Mouse (Mus musculus): Measurements from ENCODE around the gene Maz. TPM values are rescaled to one million over a fixed set of nuclear protein-coding genes. Genes with fewer than 3 reads are reported as not detected.

The Maz gene
- polyA plus RNA-seq, 1 experiment = 350 TPM

DNA sequence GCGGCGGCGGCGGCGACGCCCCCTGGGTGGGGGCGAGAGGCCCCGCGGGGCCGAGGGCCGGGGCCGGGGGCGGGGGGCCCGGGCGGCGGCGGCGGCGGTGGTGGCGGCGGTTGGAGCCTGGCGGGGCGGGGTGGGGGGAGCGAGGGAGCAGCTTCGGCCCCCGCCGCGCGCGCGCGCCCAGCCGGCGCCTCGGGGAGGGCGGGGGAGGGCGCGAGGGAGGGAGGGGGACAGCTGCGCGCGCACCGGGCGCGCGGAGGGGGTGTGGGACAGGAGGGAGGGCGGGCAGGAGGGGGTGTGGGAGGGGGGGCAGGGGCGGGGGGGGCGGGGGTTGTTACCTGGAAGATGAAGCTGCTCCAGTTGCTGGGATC, 237 bp downstream of the Maz start:
- no peak for DNase-seq (ENCODE audit: low read depth)
- TF ChIP-seq CTCF (IDR thresholded peaks at IDR 0.05; ENCODE audit: borderline replicate concordance, extremely low read depth, insufficient read depth, insufficient read length) (no peak), POLR2A (IDR thresholded peaks at IDR 0.05; ENCODE audit: borderline replicate concordance, extremely low read depth, insufficient read depth, insufficient read length, poor library complexity, severe bottlenecking) (0 out of 2 replicates have a peak, but pooled peaks have one; percentile 27)

DNA sequence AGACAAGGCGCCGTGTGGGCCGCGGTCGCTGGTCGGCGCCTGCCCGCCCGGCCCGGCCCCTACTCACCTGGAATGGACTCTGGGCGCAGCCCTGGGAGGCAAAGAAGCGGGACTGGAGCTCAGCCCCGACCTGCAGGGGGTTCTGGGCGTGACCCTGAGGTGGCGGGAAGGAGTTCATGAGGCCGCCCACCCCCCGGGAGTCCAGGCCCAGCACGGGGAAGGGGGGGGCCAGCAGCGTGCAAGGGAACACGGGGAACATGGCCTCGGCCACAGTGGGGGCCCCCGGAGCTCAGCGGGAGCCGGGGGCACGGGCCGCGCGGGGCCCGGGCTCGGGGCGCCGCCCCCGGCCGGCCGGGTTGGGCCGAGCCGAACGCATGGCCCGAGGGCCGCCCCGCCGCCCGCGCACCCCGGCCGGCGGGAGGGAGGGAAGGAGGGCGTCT, 656 bp downstream of the Maz start:
- no peak for TF ChIP-seq CTCF (IDR thresholded peaks at IDR 0.05; ENCODE audit: borderline replicate concordance, extremely low read depth, insufficient read depth, insufficient read length)
- TF ChIP-seq POLR2A (IDR thresholded peaks at IDR 0.05; ENCODE audit: borderline replicate concordance, extremely low read depth, insufficient read depth, insufficient read length, poor library complexity, severe bottlenecking) = peak; percentile 44; the same call in 1 of the 2 replicates
- peak; percentile 78 for DNase-seq (ENCODE audit: low read depth)

DNA sequence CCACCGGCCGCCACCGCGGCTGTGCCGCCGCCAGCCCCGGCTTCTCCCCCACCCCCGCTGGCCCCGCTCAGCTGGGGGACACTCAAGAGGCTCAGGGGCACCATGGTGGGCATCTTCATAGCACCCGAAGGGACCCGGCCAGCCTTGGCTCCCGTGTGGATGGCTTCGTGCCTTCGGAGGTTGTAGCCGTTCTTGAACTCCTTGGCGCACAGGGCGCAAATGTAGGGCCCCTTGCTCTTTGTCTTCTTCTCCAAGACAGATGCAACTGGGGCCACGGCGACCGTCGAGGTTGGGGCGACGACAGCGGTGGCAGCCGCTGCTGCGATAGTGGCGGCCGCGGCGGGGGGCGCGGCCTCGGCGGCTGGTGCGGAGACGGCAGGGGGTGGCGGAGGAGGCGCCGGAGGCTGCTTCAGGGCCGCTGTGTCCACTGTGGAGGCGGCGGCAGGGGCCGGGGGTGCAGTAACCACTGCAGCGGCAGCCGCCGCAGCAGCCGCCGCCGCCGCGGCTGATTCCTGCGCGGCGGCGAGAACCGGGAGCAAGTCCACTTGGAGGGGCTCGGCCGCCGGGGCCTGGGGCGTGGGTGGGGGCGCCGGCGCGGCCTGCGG, 1.2 kb downstream of the Maz start:
- DNase-seq (ENCODE audit: low read depth) = peak; percentile 58
- no peak for TF ChIP-seq POLR2A (IDR thresholded peaks at IDR 0.05; ENCODE audit: borderline replicate concordance, extremely low read depth, insufficient read depth, insufficient read length, poor library complexity, severe bottlenecking)
- TF ChIP-seq CTCF (IDR thresholded peaks at IDR 0.05; ENCODE audit: borderline replicate concordance, extremely low read depth, insufficient read depth, insufficient read length) = no peak

DNA sequence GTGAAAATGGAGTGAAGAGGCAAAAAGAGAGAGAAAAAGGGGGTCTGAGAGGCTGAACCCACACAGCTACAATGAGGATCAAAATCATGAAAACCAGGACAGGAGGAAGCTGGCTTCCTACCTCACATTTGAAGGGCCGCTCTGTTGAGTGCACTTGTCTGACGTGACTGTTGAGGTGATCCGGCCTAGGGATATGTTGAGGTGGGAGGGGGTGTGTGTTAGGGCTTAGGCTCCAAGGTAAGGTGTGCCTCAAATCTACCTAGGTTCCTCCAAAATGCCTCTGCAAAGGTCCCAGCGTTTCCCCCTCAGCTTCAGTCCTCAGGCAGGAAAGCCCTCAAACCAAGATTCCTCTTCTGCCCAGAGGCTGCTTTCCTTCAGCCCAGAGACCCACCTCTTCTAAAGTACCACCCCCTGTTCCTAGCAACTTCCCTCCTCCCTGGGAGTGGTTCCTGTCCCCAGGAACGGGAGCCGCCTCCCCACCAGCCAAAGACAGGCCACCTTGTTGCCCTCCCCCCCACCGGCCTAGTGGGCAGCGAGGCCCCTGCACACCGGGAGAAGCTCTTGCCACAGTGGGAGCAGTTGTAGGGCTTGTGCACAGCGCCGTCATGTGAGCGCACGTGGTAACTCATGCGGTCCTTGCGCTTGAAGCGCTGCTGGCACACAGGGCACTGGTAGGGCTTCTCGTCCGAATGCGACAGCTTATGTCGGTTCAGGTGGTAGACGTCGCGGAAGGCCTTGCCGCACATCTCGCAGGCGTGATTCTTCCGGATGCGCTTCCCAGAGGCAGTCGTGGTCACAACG, 1.9 kb downstream of the Maz start:
- DNase-seq (ENCODE audit: low read depth) = peak; percentile 95
- TF ChIP-seq CTCF (IDR thresholded peaks at IDR 0.05; ENCODE audit: borderline replicate concordance, extremely low read depth, insufficient read depth, insufficient read length) (peak; percentile 57; the same call in 1 of the 2 replicates), POLR2A (IDR thresholded peaks at IDR 0.05; ENCODE audit: borderline replicate concordance, extremely low read depth, insufficient read depth, insufficient read length, poor library complexity, severe bottlenecking) (peak; percentile 23; the same call in 1 of the 2 replicates)

DNA sequence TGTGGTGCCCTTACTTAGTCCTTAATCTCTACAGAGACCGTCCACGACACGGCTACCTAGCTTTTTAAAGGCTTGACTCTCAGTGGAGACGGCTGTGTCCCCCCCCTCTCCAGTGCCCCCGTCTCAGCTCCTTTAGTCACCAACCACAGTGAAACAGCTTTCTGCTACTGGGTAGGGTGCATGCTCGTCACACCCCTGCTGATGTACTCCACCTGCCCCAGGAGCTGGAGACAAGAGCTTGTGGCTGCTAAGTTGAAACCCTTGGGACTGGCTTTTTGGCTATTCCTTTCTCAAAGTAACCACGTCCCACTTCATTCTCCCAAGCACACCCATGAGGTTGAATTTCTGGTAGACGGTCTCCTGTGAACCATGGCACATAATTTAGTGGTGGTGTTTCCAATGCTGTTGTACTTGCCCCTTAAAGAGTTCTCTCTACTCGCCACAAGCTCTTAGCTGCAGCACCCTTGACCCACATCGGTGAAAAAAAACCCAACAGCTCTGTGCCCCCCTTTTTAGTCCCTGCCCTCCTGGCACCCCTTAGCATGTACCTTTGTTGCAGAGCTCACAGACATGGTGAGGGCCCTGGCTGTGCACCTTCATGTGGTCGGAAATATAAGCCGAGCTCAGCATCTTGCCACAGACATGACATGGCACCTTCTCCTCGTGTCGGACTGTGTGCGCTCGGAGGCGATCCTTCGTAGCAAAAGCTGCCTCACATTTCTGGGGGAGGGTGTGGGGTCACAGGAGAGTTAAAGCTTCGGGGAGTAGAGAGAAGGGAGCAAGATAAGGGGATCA, 2.7 kb downstream of the Maz start:
- DNase-seq (ENCODE audit: low read depth) = peak; percentile 24
- TF ChIP-seq POLR2A (IDR thresholded peaks at IDR 0.05; ENCODE audit: borderline replicate concordance, extremely low read depth, insufficient read depth, insufficient read length, poor library complexity, severe bottlenecking) (no peak), CTCF (IDR thresholded peaks at IDR 0.05; ENCODE audit: borderline replicate concordance, extremely low read depth, insufficient read depth, insufficient read length) (no peak)

DNA sequence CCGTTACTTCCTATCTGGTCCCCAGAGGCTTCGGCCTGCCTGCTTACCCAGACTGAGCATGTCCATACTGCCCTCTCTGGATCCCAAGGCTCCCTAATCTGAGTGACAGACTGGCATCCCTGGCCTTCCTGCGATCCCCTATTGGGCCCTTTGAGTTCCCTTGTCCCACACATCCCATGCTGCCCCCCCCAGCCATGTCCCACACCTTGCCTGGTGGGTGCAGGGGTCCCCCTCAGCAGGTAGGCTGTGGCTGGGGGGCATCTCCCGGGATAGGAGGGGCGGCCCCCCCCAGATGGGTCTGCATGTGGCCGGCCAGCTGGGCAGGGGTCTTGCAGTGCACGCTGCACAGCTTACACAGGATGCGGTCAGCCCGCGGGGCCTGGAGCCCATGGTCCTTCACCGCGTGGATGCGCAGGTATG, 3.6 kb downstream of the Maz start:
- TF ChIP-seq POLR2A (IDR thresholded peaks at IDR 0.05; ENCODE audit: borderline replicate concordance, extremely low read depth, insufficient read depth, insufficient read length, poor library complexity, severe bottlenecking) (no peak), CTCF (IDR thresholded peaks at IDR 0.05; ENCODE audit: borderline replicate concordance, extremely low read depth, insufficient read depth, insufficient read length) (no peak)
- no peak for DNase-seq (ENCODE audit: low read depth)

DNA sequence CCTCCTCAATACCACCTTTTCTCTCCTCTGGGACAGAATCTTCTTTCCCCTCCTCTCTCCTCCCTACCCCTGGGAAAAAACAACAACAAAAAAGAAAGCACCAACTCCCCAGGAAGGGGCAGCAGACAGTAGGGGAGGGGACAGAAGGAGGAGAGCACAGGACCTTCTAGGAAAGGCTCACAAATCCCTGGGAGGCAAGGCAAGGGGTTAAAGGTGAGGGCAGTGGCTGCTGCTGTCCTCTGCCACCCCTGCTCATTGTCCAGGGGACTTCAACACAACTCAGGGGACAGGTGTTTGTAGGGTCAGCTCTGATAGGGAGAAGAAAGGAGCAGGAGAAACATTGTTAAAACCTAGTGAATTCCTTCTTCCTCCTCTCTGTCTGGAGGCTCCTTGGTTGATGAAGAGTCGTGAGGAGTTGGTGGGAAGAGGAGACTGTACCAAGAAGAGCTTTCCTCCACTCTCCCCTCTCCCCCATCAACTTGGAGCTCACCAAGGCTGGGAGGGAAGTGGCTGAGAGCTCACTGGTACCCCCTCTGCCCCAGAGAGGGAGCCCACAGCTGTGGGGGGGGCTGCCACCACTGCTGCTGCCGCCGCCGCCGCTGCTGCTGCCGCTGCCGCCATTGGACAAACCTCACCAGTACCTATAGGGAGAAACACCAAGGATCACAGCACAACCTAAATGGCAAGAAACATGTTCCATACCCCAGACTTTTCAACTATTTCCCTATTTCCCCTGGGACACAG, 4.1 kb downstream of the Maz start:
- TF ChIP-seq POLR2A (IDR thresholded peaks at IDR 0.05; ENCODE audit: borderline replicate concordance, extremely low read depth, insufficient read depth, insufficient read length, poor library complexity, severe bottlenecking) = no peak
- no peak for TF ChIP-seq CTCF (IDR thresholded peaks at IDR 0.05; ENCODE audit: borderline replicate concordance, extremely low read depth, insufficient read depth, insufficient read length)
- DNase-seq (ENCODE audit: low read depth) = no peak

DNA sequence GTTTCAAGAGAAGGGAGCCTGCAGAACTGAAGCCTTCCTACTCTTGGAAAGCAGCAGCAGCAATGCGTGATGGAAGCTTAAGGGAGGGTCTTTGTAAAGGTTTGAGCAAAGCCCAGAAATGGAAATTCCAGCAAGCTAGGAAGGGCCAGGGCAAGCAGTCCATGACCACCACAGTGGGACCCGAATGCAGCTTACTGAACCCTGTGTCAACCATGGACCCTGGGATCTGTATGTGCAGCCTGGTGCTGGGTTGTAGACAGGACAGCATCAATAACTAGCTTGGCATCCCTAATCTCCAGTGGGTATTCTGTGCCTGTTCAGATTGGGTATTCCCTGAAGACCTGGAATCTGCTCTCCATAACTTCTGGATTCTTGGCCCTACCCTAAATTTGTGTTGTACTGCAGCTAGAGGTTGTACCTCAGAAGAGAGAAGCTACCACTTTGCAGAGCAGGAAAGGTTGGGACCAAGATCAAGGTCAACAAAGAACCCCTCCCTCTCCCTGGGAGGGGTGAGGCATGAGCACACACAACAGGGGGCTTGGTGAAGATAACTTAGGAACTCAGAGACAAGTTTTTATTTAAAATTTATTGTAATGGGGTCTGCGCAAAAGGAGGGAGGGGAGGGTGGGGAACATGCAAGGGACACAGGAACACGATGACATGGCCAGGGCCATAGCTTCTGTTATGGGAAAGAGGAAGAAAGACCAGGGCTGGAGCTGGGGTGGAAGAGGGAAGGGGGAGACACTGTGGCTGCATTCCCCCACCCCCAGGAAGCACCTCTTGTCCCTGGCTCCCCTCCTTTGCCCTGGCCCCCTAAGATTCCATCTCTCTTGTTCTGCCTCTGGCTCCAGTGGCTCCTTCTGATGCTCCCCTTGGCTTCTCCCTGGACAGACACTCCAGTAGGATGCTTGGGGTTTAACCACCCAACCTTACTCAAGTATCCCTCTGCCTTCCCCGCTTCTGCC, 5.0 kb downstream of the Maz start:
- TF ChIP-seq POLR2A (IDR thresholded peaks at IDR 0.05; ENCODE audit: borderline replicate concordance, extremely low read depth, insufficient read depth, insufficient read length, poor library complexity, severe bottlenecking) = no peak
- TF ChIP-seq CTCF (IDR thresholded peaks at IDR 0.05; ENCODE audit: borderline replicate concordance, extremely low read depth, insufficient read depth, insufficient read length) = no peak
- DNase-seq (ENCODE audit: low read depth) = no peak

DNA sequence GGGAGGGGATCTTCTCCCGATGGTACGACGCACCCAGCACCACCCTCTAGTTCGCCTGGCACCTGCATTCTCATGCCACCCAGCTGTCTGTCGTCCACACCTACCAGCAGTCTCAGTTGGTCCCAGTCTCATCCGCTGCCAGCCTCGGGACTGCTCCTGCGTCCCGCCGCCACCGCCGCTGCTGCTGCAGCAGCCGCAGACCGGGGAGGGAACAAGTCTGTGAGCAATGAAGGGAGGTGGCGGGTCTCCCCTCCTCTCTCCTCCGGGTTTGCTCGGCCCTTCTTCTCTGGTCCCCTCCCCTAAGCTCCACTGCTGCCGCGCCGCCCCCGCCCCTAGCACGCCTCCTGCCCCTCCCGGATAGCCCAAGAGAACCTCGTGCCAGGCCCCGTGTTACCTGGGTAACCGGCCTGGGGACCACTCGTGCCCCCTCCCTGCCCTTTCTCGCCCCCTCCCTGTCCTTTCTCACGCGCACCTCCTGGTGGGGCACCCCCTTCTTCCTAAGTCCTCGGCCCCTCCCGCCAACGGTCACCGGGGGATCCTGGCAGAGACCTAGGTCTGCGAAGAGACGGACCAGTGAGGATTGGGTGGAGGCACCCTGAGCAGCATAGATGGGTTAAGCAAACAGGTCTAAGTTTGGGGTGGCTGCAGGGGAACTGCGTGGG, 5.8 kb downstream of the Maz start, which contains the start of the genes Gm42742 and Prrt2:
Gm42742 (minus strand) TSS at position 197 of the 662 bp plus-strand sequence.
Prrt2 (minus strand) TSS at position 311 of the 662 bp plus-strand sequence.
- peak; percentile 88 for DNase-seq (ENCODE audit: low read depth)
- TF ChIP-seq POLR2A (IDR thresholded peaks at IDR 0.05; ENCODE audit: borderline replicate concordance, extremely low read depth, insufficient read depth, insufficient read length, poor library complexity, severe bottlenecking) = peak; percentile 28; the same call in 1 of the 2 replicates
- no peak for TF ChIP-seq CTCF (IDR thresholded peaks at IDR 0.05; ENCODE audit: borderline replicate concordance, extremely low read depth, insufficient read depth, insufficient read length)

Measured in brain, embryonic 14.5 days (tissue).